Mouse (Mus musculus): ENCODE measurements around the gene Ccdc141. TPM values are rescaled to one million over a fixed set of nuclear protein-coding genes. Genes with fewer than 3 reads are reported as not detected.
"Not testable (repeated sequence)": the region's sequence is repeated elsewhere in the genome, so short reads cannot be mapped to it uniquely, and the experiment has no call there.

Ccdc141 gene
- total RNA-seq, 2 experiments from 2014 or later = 228 to 229 TPM

DNA sequence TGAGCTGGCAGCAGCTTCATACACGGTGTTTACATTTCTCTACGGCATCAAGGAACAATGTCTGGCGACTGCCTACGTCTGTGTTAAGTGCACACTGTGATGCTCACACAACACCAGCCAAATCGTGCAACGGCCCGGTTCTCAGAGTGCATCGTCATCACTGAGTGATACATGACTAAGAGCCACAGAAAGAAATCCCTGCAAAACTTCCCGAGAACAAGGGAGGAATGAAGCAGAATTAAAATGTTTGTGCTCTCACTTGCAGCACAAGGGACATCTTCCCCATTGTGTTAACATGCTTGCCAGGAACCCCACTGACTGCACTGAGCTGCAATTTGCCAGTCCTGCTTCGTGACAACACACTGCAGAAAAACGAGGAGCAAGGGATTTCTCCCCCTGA is 114.1 kb downstream of the Ccdc141 start:
- DNase-seq = no peak

DNA sequence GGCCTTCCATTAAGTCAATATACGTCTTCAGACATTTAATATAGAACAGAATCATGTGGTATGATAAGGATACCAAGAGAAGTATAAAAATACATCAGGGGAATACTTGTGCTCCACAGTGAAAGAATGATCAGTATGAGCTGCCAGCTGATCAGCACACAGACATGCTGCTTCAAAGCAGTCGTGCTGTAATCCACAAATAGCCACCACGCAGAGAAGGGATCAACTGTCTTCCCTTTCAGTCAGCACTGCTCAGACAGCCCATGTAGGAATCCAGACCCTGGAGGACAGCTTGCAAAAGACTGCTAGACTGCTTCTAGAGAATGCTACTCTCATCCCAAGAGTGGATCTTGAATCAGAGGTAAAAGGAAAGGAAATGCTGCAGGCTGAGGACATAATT is 127.5 kb downstream of the Ccdc141 start:
- DNase-seq = peak; percentile 32

DNA sequence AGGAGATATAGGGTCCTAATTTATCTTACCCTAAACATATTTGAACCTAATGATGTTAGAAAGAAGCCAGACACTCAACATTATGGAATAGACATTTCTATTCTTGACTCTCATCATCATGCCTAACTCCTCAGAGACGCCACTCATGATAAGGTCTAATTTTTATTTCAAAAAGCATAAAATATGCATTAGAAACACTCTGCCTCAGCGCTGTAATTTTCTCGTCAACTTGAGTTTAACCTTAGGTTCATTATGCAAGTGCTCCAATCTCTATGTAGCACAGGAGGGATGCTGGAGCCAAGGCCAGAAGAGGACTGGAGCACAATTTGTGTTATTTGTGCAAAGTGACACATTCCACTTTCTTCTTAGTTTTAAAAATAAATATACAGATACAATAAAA is 130.8 kb downstream of the Ccdc141 start:
- DNase-seq = no peak

DNA sequence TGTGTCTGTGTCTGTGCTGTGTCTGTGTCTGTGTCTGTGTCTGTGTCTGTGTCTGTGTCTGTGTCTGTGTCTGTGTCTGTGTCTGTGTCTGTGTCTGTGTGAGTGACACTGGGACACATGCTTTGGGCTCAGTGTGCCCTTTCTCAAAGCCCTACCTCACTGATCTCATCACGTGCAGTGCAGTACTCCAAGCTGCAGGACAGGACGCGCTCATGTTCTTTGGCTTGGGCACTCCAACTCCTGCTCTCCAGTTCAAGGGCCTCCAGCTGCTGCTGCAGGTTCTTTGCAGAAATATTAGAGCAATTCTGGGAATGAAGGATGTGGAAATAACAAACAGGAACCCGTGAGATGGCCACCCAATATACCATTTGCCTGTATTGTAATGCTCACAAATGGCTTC is 131.2 kb downstream of the Ccdc141 start:
- DNase-seq = no peak

DNA sequence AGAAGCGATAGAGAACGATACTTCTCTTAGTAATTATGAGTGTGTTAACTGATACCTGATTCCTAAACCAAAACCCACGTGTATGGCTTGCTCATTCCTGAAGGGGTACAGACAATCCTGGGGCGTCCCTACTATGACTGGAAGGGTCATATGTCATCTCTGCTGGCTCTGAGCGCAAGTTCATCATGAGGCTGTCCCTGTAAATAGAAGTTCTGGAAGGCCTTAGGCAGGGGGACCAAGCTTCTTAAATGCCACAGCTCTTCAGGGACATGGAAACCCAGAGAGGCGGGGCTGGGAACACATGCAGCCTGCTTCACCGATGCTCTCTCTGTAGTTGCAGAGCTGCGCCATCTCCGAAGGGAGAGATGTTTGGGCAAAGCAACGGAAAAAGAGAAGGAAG is 133.2 kb downstream of the Ccdc141 start:
- DNase-seq = no peak

DNA sequence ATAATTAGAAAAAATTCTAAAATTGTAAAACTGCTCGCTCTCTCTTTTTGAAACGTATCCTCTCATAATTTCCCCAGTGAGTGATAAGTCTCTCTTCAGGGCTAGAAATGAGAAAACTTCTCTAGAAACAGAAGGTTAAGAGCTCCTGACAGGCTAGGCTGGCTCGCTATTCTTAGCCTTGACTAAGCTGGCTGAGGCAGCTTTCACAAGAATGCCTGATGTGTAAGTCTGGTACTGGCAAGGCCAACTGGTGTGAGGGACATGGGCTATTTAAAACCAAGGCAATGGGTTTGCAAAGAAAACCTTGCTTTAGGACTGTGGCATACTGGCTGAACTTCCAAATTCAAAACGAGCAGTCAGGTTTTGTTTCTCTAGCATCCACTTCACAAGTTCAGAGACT is 136.3 kb downstream of the Ccdc141 start:
- DNase-seq = peak; percentile 40

DNA sequence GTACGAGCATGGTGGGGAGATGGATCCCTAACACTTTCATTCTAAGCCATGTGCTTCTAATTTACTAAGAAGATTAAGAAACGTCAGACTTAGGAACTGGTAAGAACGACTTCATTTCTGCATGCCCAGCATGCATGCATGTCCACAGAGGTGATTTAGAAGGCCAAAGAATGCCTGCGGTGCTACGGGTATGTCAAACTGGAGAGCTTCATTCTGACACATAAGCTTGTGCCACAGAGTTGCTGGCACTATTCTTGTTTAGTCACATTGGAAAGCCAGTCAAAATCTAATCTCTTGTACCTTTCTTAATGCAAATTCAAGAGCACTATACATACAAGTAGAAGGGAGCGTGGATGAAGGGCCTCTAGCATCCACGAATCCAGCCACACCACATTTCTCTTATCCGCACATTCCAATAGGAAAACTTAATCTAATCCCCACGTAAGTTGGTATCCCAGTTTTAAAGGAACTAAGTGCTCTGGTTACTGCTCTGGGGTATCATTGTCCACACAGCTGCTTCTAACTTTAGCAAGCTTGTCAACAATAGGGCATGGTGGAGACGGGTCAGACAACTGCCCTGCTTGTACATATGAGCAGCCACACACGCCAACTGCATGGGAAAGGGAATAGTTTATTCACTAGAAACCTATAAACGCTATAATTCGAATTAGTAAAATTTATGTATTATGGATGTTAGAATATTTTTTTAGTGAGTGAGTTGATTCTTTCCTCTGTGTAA is 136.9 kb downstream of the Ccdc141 start:
- peak; percentile 17 for DNase-seq

DNA sequence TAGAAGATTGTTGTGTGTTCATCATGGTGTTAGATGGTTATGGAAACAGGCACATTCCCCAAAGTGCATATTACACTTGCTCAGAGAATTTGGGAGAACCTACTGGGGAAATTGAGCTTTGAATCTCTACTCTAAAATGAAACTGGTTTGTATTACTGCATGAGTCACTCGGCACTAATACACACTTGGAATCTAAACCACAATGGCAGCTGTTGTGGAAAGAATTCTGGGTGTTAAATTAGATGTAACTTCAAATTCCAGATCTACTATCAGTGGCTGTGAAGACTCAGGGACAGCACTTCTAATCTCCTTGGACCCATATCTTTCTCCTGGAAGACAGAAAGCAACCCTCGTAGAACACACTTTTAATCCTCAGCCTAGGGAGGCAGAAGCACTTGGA is 149.8 kb downstream of the Ccdc141 start:
- no peak for DNase-seq

DNA sequence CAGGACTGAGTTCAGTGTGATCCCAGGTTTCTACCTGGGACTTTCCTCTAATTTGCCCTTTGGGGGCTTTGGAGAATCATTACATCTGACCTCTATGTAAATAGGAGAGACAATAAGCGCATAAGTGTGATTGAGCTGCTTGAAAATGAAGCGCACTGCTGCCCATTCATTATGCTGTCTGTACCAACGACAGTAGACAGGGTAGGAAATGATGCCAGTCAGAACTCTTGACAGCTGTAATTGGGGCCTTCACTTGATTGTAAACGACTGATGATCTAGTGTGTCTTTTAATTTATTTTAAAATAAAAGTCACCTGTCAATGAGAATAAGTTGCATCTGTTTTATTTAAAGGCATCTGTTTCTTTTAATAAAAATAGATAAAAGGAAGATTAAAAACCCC is 152.7 kb downstream of the Ccdc141 start:
- no peak for DNase-seq

DNA sequence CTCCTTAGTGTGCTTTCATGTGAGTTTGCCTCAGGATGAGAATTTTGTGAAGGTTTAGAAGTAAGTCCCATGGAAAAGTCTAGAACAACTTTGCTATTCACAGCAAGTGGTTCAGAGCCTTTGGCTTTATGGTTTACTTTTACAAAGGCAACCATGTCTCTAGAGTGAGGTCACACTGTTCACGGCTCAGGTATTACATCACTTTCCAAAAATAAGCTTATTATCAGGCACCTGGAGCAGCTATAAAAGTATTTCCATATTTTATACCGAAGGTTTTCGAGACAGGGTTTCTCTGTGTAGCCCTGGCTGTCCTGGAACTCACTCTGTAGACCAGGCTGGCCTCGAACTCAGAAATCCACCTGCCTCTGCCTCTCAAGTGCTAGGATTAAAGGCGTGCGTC is 157.0 kb downstream of the Ccdc141 start:
- not testable (repeated sequence) for DNase-seq

DNA sequence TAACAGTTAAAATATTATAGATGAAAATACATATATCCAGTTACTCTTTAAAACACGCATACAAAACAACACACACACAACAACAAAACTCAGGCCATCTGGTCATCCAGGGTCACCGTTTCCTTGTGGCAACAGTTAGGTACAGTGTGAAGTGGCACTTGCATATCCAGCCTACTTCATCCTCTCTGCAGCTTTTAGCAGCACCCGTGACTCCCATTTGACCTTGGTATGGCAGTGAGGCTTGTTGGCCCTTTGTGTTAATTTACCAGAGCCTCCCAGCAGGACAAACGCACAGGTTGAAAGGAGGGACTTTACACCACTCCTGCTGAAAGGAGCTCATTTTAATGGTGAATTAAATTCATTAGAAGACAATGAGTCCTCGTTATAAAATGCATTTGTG is 158.5 kb downstream of the Ccdc141 start:
- peak; percentile 32 for DNase-seq

DNA sequence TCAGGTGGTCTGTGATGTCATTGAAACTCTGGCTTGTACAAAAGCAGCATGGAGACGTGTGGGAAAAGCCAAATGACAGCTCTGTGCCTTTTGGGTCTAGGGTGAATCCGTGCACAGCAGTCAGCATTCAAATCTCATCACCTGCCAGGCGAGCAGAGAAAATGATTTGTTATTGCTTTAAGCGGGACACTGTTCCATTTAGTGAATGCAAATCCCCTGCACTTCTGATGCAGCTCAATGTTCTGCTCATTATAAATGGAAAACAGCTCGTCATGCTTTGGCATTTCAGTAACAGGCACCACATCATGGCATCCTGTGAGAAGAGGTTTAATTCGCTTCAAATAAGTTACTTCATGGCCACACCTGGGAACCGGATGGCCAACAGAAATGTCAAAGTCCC is 163.4 kb downstream of the Ccdc141 start:
- no peak for DNase-seq

DNA sequence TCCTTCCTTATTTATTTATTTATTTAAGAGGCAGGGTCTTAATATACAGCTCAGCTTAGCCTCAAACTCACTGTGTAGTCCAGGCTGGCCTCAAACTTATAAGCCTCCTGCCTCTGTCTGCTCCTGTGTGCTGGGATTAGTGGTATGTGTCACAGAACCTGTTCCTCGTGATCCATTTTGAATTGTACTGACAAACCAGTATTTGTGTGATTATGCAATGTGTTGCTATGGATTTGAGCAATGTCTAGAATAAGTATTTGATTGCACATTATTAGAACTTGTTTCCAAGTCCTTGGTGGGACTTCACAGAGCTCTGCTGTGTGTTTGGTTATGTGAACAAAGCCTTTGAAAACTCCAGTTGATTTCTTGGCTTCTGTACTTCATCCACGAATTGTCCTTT is 167.3 kb downstream of the Ccdc141 start:
- no peak for DNase-seq

DNA sequence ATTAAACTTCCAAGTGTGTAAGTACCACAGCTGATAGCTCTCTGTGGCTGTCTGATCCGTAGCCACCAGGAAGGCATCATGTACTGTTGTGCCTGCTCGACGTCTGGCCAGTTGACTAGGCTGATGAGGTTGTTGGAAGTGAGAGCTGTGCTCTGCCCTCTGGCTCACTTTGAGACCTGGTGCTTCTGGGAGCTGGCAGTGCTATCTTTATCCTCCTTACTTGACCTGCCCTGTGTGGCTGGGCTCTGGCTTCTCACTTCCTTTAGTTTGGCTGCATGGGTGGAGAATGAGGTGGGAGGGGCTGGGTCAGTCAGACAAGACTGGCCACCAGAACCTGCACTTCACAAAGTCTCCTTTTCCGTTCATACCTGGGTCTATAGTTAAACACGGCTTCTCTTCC is 172.1 kb downstream of the Ccdc141 start:
- peak; percentile 58 for DNase-seq

DNA sequence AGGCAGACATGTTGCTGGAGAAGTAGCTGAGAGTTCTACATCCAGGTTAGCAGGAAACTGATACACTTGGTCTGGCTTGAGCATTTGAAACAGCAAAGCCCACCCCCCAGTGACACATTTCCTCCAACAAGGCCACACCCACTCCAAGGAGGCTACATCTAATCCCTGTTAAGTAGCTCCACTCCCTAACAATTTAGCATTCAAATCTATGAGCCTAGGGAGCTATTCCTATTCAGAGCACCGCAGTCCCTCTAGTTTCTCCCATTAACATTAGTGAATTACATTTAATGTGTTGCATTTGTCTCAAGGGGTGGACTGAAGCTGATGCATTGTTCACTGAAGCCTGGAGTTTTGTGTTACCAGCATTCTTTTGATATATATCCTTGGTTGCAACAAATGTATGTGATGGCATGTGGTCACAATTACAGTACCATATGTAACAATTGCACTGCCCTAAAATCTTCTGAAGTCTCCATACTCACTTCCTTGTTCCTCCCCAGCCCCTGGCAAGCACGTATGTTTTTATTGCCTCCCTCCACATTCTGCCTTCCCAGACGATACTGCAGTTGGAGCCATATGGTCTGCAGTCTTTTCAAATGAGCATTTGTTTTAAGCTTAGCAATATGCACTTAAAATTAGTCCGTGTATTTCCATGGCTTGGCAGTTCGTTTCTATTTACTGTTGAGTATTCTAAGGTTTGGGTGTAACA is 177.8 kb downstream of the Ccdc141 start:
- no peak for DNase-seq

DNA sequence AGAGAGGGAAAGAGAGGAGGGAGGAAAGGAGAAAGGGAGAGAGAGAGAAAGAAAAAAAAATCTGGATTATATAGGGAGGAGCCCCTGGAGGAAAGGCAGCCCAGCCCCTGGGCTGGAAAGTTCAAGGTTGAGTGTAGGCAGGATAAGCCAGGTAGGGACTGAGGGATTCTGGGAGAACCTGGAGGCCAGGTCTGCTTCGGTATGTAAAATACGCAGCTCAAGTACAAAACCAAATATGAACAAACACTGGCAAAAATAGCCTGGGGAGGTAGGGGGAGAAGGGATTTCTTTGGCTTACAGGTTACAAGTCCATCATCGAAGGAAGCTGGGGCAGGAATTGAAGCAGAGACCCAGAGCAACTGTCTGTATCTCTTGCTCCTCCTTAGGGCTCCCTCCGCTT is 183.1 kb downstream of the Ccdc141 start:
- no peak for DNase-seq

DNA sequence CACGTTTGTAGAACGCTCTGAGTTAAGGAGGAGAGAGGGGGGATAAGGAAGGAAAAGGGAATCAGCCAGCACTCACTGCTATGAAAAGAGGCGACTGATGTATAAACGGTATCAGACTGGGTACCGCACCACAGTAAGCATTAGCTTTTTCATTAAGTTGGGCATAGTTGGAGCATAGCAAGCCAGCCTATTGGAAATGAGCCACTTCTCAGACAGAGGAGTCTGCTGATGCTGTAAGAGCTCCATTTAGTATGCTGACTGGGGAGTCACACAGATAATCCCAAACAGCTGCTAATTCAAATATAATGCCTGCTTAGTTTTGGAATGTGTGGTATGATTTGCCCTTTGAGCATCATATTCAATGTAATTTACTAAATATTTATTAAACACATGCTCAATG is 186.1 kb downstream of the Ccdc141 start:
- DNase-seq = no peak

DNA sequence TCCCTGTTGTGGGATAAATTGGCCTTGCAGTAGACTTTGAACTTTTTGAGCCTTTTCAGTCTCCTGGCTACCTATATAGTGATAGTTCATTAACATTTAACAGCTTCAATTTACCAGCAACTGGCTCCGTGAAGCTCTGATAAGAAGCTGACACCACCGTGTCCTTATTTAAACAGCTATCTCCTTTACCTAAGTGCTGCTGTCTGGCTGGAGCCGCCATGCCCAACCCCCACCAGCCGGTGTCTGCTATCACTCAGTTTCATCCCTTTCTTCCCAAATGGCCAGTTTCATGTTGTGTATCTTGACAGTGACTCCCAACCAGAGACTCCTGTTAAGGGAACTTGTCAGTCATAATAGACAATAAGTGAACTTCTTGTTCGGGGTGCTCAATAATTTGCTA is 186.8 kb downstream of the Ccdc141 start:
- DNase-seq = no peak

DNA sequence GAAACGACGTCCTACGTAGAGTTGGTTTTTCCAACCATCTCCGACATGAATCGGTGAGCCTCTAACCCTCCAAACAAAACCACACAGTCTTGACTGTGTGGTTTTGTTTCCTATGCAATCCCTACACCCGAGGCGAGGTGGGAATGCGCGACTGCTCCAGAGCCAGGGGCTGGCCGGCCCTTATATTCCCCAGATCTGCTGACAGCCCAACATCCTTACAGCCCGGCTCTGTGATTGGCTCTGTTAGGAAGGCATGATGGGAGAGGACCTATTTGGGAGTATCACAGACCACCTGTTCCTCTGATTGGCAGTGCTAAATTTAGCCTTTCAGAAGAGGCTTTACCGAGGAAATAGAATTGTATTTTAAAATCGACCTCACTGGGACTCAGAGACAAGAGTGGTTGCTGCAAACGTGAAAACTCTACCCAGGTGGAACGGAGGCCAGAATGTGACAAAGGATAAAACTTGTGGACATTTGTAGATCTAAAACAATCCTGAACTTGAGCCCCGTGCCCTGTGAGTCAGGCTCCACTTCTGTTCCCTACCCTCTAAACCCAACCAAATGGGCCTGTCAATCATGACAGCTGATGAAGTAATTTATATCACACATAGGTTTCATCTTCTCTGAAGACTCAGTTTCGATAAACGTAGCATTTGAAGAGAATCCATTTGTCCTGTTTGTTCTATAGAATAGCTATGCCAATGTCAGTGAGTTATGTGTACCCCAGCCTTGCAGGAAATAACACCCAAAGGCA is 187.9 kb downstream of the Ccdc141 start, which contains the start of gene Ttn:
Ttn (minus strand) TSS at position 157 of the 755 bp plus-strand sequence.
- peak; percentile 88 for DNase-seq

DNA sequence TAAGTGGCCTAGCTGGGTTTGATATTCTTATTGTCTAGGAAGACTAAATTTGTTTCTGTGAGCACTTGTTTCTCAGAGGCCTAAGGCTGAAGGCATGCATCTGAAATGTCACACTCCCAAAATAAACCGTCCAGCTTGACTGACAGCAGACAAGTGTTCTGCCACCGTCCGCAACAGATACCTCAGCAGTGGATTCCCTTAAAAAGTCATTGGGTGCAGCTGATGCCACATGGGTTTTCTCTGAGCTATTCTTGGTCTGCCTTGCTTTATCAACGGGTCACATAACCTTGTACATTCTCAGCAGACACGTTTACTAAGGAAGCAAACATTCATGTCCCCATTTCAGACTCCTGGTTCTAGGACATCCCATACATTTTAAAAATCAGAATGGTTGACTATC is 188.7 kb downstream of the Ccdc141 start:
- peak; percentile 69 for DNase-seq

DNA sequence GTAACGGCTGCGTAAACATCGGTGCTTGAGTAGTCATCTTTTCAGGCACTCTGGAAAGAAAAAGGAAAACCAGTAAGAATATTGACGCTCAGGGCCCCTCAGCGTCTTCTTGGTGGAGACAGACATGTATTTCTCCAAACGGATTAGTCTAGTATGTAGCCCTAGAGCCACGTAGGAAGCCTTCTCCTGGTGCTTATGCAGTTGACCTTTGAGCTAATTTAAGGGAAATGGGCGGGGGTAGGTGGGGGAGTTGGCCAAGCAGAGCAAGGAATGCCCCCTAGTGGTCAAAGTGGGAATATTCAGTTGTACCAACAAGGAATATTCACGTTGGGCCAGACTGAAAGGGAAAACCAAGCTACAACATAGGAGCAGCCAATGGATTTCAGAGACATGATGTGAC is 190.3 kb downstream of the Ccdc141 start:
- DNase-seq = peak; percentile 71

DNA sequence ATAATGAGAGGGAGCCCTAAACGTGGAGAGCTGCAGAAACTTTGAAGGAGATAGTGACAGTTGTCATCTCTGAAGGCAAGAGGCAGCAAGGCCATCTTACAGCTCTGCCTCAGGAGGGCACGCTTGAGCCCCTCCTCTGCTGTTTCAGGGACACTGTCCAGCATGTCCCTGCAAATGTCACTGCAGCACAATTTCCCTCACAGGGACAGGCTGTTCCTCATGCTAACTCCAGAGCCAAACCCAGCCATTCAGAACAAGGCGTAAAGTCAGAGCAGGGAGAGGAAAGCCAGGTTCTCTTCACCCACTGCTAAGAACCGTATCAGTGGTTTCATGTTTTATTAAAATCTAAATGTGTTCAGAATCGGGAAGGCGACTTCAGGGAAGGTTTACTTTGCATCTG is 192.8 kb downstream of the Ccdc141 start:
- no peak for DNase-seq

DNA sequence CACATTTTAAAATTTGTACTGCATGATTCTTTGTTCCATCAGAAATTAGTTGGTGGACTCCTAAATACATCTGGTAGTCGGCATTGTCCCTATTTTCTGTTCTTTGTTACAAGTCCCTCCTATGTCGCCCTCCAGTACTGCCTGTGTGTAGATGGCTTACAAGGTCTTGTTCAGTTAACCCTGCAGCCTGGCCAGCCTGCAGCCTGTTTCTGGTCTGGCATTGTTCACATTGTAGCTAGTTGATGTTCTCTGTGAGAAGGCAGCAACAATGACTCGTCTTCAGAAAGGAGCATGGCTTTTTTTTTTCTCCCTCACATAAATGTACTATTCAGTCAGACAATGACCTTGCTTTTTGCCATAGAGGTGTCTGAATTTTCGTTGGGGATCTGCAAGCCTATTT is 198.4 kb downstream of the Ccdc141 start:
- DNase-seq = no peak

DNA sequence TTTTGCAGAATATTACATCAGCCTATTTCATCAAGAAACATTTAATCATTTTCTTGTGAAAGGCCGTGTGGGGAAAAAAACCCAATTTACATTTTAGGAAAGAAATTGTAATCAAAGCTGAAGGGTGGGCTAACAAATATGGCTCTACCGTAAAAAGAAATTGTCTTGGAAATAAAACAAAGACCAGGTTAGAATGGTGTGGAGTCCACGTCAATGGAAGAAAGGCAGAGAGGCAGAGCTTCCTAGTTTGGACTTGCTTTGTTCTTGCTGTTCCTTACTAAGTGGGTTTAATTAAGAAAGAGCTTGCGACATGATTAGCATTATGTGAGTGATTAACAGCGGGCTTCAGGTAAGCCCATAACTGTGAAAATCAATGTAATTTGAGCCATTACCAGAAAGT is 199.4 kb downstream of the Ccdc141 start:
- DNase-seq = no peak

Data from heart, postnatal 4 days (tissue).